Mouse (Mus musculus) megakaryocyte-erythroid progenitor cell, adult 5-6 weeks (primary cell): ENCODE results near the gene Ergic1. TPM values are rescaled to one million over a fixed set of nuclear protein-coding genes. Genes with fewer than 3 reads are reported as not detected.

Experiments
- ATAC-seq: replicated peaks from 2 replicates; pipeline ENCODE4 v1.8.0; 2016; ENCODE audit warnings: mild to moderate bottlenecking, inconsistent platforms; ENCODE audit not compliant: severe bottlenecking, poor library complexity, low FRiP score, low TSS enrichment
- total RNA-seq, 2 experiments: library from RNA; stranded (forward) in 1 of 2; stranded (reverse) in 1 of 2; fragments of 200-1000, 215-1000 nt in 1 of 2; fragments of >200 nt in 1 of 2; fragmentation: Nextera tagmentation in 1 of 2; gene quantifications; 2 replicates each; pipeline ENCODE4 v1.2.3; 2014 to 2017

Ergic1 gene
- total RNA-seq, 2 experiments from 2014 or later, result 31.6 to 51.7 TPM

- peak; percentile 94 for ATAC-seq
Observed at GRCm38 (mm10) chr17:26570651-26571118, 9.4 kb downstream of the Ergic1 start.

- ATAC-seq, result no peak
Observed at GRCm38 (mm10) chr17:26571377-26571776, 10.1 kb downstream of the Ergic1 start.

DNA sequence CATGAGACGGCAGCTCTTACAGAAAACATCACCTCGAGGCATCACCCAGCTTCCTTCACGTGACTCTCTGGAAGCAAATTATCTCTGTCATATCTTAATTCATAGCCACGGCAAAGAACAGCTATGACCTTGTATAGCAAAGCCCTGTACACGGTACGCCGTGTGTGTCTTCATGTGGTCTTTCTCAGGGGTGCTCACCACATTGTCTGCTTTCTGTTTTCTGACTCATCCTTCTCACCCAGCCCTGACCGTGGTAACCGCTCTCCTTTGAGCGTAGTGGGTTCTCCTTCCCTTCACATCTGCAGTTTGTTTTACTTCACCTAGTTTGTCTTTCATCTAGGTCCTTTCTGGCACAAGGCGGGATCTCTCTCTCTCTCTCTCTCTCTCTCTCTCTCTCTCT, 11.0 kb downstream of the Ergic1 start:
- ATAC-seq, result no peak

GRCm38 (mm10) chr17:26574118-26574517, 12.8 kb downstream of the Ergic1 start:
- ATAC-seq, result no peak

DNA sequence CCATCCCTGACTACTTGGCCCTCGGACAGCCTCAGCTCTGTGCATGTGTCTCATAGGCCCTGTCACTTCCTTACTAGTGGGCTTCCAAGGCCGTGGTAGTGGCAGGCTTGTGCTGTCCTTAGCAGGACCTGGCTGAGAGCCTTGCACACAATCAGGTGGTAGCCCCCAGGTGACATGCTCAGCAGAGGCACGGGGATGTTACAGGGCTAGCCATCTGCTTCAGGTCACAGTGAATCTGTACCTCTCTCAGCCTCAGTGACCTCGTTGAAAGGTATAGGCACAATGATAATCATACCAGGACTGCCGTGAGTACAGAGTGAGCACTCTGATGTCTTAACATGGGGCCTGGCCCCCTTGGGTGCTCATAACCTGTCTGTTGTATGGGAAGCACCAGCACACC, 13.4 kb downstream of the Ergic1 start:
- ATAC-seq, result no peak

DNA sequence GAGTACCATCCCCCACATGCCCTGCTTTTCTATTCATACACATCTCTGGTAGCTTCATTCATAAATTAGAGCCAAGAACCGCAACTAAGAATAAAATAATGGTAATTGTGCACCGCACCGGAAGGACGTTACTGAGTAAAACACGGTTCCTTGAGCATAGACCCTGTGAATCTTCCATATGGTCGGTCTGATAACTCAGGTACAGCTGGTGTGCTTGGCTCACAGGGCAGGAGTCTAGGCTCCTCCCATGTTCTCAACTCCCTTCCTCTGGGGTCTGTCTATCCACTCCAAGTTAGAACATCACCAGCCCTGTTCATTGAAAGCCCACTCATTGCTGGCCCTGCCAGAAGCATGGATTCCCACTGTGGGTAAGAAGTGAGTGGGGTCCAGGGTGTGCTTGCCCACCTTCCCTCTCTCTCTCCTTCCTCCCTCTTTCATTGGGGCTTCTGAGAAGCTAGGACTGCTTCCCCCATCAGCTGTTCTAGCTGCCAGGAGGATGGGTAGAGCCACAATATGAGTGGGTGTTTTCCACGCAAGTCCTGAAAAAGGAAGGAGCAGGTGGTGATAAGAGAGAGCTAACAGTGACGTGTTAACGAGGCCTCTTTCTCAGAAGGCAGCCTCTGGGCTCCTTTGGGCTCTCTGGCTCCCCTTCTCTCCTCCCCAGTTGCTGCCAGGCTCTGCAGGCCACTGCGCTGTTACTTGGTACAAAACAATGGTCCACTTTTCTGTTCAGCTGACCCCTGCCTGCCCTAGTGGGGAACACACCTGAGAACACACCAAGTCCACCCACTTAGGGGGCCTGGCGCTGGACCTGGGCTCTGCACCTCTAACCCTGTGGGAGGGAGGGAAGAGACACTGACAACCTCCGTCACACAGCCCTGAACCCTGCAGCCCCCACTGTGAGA, 14.7 kb downstream of the Ergic1 start:
- 0 out of 2 replicates have a peak, but pooled peaks have one; percentile 45 for ATAC-seq

- no peak for ATAC-seq
Observed at GRCm38 (mm10) chr17:26576833-26577232, 15.5 kb downstream of the Ergic1 start.

- ATAC-seq, result no peak
Observed at GRCm38 (mm10) chr17:26577309-26577708, 16.0 kb downstream of the Ergic1 start.

GRCm38 (mm10) chr17:26578162-26578561, 16.9 kb downstream of the Ergic1 start:
- no peak for ATAC-seq

- no peak for ATAC-seq
Observed at GRCm38 (mm10) chr17:26578771-26579170, 17.5 kb downstream of the Ergic1 start.

DNA sequence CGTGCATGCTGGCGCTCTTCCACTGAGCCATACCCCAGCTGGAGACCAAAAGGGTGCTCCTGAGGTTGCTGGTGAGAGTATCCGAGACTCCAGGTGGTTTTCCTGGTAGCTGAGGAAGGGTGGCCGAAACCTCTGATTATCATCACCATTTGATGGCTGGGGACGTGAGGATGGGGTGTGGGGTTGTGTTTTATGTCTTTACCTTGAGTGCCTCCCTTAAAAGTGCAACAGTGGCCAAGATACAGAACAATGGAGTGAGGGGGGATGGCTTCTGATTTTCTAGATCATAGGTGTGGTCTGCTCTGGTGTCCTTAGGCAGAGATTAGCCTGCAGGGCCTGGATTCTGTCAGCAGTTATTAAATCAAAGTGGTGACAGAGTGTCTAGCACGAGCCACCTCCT, 18.1 kb downstream of the Ergic1 start:
- ATAC-seq, result no peak

- no peak for ATAC-seq
Observed at GRCm38 (mm10) chr17:26580873-26581401, 19.6 kb downstream of the Ergic1 start.

DNA sequence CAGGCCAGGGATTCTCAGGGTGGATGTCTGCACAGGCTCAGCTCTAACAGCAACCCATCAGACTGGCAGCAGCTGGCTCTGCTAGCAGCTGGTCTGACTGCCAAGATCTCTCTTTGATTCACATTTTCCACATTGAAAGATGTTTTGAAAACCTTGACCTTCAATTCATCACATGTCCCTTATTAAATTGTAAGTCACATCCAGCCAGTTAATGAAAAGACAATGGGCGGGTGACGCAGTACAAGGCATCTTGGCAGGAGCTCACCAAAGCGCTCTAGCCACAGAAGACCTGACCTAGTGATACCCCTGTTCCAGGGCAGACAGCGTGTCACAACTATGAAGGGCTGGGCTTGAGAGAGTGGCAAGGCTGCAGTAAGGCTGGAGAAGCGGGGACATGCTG, 21.0 kb downstream of the Ergic1 start:
- no peak for ATAC-seq

DNA sequence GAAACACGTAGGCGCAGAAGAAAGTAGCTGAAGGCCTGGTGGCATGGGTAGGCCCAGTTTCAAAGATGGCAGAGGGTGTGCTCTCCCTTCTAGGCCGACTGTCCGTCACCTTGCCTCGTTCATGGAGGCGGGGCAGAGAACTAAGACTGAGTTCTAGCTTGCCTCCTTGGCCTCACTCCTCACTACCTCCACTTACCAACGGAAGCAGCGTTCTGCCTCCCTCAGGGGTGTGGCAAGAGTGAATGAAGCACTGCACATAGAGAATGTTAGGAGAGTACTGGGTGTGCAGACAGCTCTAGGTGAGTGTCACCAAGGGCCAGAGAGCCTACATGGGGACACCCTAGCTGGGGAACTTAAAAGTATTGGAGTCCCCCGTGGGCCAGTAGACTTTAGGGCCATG, 21.8 kb downstream of the Ergic1 start:
- no peak for ATAC-seq

- no peak for ATAC-seq
Observed at GRCm38 (mm10) chr17:26583606-26584005, 22.3 kb downstream of the Ergic1 start.

DNA sequence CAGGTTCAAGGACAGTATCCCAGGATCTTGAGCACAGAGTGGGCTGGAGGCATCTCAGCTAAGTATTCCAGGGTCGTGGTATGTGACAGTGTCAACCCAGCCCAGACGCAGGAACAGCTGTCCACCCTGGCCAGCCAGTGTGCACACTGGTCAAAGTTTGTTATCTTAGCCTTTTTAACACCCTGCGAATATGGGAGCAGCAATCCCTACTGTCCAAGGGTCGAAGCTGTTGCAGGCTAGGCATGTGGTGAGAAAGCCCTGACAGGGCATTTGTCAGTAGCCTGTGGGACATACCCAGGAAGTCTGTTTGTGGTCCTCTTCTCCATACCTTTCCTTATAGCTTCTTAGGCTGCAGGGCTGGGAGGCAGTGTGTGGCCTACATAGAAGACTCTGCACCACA, 22.8 kb downstream of the Ergic1 start:
- ATAC-seq, result no peak

DNA sequence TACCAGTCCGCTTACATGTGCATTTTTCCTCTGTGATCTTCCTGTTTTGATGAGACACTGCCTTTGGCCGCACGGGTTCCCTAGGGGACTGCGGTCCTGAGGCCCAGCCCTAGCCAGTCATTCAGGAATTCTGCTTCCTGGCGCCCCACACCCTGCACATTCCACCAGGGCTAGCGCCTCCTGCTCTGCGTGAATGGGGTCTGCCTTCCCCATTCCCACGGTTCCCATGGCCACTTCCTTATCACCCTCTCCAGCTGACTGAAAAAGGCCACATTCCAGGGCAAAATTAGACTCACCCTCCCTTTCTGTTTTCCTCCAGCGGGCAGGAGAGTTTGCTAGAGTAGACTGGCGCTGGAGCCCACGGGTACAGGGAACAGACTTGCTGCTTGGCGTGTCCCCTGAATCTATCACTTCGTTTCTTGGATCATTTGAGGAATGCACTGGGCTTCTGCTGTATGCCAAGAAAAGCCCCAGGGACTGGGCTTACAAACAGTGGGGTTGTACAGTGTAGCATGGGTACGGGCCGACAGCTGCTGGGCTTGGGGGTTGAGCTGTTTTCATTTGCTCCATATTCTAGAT, 23.4 kb downstream of the Ergic1 start:
- ATAC-seq, result no peak

DNA sequence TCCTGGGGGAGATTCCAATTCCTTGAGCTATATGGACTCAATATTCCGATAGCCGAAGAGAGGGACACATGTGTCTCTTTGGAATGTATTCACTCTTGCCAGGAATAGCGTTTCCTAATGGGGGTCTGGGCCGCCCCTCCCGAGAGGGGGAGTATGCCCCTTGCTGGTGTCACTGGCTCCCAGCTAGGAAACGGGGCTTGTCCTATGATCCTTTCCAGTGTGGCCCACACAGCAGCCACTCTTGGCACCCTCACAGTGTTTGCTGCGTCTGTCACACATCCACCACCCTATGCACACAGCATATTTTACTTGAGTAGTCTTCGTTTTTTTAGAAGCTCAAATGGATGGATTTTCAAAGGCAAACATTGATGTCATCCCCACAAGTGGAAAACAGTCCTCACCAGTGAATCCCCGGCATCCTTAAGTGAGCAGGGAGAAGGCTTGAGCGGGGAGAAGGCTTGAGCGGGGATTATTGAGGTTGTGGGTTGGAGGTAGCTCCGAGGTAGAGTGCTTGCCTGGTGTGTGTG, 26.7 kb downstream of the Ergic1 start:
- no peak for ATAC-seq

- ATAC-seq, result no peak
Observed at GRCm38 (mm10) chr17:26592510-26592909, 31.2 kb downstream of the Ergic1 start.

- no peak for ATAC-seq
Observed at GRCm38 (mm10) chr17:26593199-26593598, 31.9 kb downstream of the Ergic1 start.
